Mouse (Mus musculus): ENCODE measurements at regions not wholly inside any gene's neighbourhood (a gene's known extent, or its start where the extent isn't known, plus 50 kb on each side); places are given as distances from the start of the nearest gene placed in this dataset.

- DNase-seq (no peak), ATAC-seq (no peak)
- H3K4me1 ChIP-seq (ENCODE audit: insufficient read depth): no peaks in the 10 kb centered on the region
- H3K4me3 ChIP-seq (ENCODE audit: low read depth, low read length): no peak overlapping the region
- H3K36me3 ChIP-seq (ENCODE audit: insufficient read depth): no peaks in the 10 kb centered on the region
- no peak overlapping the region for H3K4me2 ChIP-seq (ENCODE audit: low read depth)
- H3K9ac ChIP-seq: no peak overlapping the region
- no peaks in the 10 kb centered on the region for H3K27me3 ChIP-seq (ENCODE audit: insufficient read depth, low read length)
- H3K27ac ChIP-seq (ENCODE audit: low read depth, low read length): no peak overlapping the region
- TF ChIP-seq CTCF (IDR thresholded peaks at IDR 0.05; ENCODE audit: low read depth): no peak
- H3K9me3 ChIP-seq (ENCODE audit: low read length): no peaks in the 10 kb centered on the region
Measured at GRCm38 (mm10) chr16:24166496-24166895, 177.8 kb upstream of the Bcl6 start.

- Histone ChIP-seq H3K9ac (no peak overlapping the region), H3K4me3 (ENCODE audit: low read depth, low read length) (no peak overlapping the region), H3K27ac (ENCODE audit: low read depth, low read length) (no peak overlapping the region), H3K9me3 (ENCODE audit: low read length) (no peaks in the 10 kb centered on the region), H3K27me3 (ENCODE audit: insufficient read depth, low read length) (no peaks in the 10 kb centered on the region), H3K4me1 (ENCODE audit: insufficient read depth) (no peaks in the 10 kb centered on the region), H3K36me3 (ENCODE audit: insufficient read depth) (no peaks in the 10 kb centered on the region), H3K4me2 (ENCODE audit: low read depth) (no peak overlapping the region)
- no peak for ATAC-seq
- no peak for DNase-seq
- TF ChIP-seq CTCF (IDR thresholded peaks at IDR 0.05; ENCODE audit: low read depth): no peak
- 63% methylated on average over 11 of the region's 11 CpGs for WGBS
Measured at GRCm38 (mm10) chr16:24165461-24166081, 176.9 kb upstream of the Bcl6 start.

GRCm38 (mm10) chr16:24160705-24161285, 172.1 kb upstream of the Bcl6 start:
- H3K9me3 ChIP-seq (ENCODE audit: low read length): no peaks in the 10 kb centered on the region

DNA sequence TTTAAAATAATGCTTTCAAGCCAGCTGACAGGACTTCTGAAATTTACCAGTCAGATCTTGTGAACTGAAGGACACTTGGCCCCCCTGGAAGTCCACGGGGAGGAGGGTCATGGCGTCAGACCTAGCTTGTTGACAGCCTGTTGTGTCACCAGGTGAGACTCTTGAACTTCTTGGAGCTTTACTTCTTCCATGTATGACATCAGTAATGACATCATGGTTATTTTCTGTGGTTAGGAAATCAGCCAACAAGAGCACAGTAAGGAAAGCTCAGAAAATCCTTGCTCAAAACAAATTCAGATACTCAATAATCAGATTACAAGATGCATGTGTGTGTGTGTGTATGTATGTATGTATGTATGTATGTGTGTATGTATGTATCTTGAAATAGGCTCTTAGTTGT, 170.7 kb upstream of the Bcl6 start:
- no peak for ATAC-seq

More at GRCm38 (mm10) chr16:24160705-24161285, 172.1 kb upstream of the Bcl6 start:
- H3K36me3 ChIP-seq (ENCODE audit: insufficient read depth): no peaks in the 10 kb centered on the region
- DNase-seq (no peak), ATAC-seq (no peak)
- H3K4me3 ChIP-seq (ENCODE audit: low read depth, low read length): no peak overlapping the region
- H3K9ac ChIP-seq: no peak overlapping the region
- 91% methylated on average over 5 of the region's 5 CpGs for WGBS
- H3K27ac ChIP-seq (ENCODE audit: low read depth, low read length): no peak overlapping the region
- H3K4me1 ChIP-seq (ENCODE audit: insufficient read depth): no peaks in the 10 kb centered on the region
- no peaks in the 10 kb centered on the region for H3K27me3 ChIP-seq (ENCODE audit: insufficient read depth, low read length)
- H3K4me2 ChIP-seq (ENCODE audit: low read depth): no peak overlapping the region
- TF ChIP-seq CTCF (IDR thresholded peaks at IDR 0.05; ENCODE audit: low read depth): no peak

GRCm38 (mm10) chr16:24157753-24158152, 169.1 kb upstream of the Bcl6 start:
- H3K27ac ChIP-seq (ENCODE audit: low read depth, low read length): no peak overlapping the region
- no peak for TF ChIP-seq CTCF (IDR thresholded peaks at IDR 0.05; ENCODE audit: low read depth)
- WGBS: 93% methylated on average over 2 of the region's 2 CpGs
- no peaks in the 10 kb centered on the region for H3K36me3 ChIP-seq (ENCODE audit: insufficient read depth)
- no peaks in the 10 kb centered on the region for H3K4me1 ChIP-seq (ENCODE audit: insufficient read depth)
- no peak for DNase-seq
- no peaks in the 10 kb centered on the region for H3K9me3 ChIP-seq (ENCODE audit: low read length)
- no peaks in the 10 kb centered on the region for H3K27me3 ChIP-seq (ENCODE audit: insufficient read depth, low read length)
- H3K4me2 ChIP-seq (ENCODE audit: low read depth): no peak overlapping the region
- H3K4me3 ChIP-seq (ENCODE audit: low read depth, low read length): no peak overlapping the region
- H3K9ac ChIP-seq: no peak overlapping the region
- ATAC-seq: no peak

More for the DNA sequence above, 170.7 kb upstream of the Bcl6 start:
- Histone ChIP-seq H3K9me3 (ENCODE audit: low read length) (no peaks in the 10 kb centered on the region), H3K27ac (ENCODE audit: low read depth, low read length) (no peak overlapping the region), H3K9ac (no peak overlapping the region), H3K4me1 (ENCODE audit: insufficient read depth) (no peaks in the 10 kb centered on the region), H3K4me3 (ENCODE audit: low read depth, low read length) (no peak overlapping the region), H3K36me3 (ENCODE audit: insufficient read depth) (no peaks in the 10 kb centered on the region), H3K4me2 (ENCODE audit: low read depth) (no peak overlapping the region), H3K27me3 (ENCODE audit: insufficient read depth, low read length) (no peaks in the 10 kb centered on the region)
- no peak for TF ChIP-seq CTCF (IDR thresholded peaks at IDR 0.05; ENCODE audit: low read depth)
- 85% methylated on average over 2 of the region's 2 CpGs for WGBS
- DNase-seq: no peak

- no peaks in the 10 kb centered on the region for H3K36me3 ChIP-seq (ENCODE audit: insufficient read depth)
- no peak for TF ChIP-seq CTCF (IDR thresholded peaks at IDR 0.05; ENCODE audit: low read depth)
- H3K27ac ChIP-seq (ENCODE audit: low read depth, low read length): no peak overlapping the region
- no peak overlapping the region for H3K9ac ChIP-seq
- H3K4me2 ChIP-seq (ENCODE audit: low read depth): no peak overlapping the region
- H3K4me3 ChIP-seq (ENCODE audit: low read depth, low read length): no peak overlapping the region
- WGBS: 70% methylated on average over 6 of the region's 6 CpGs
- no peaks in the 10 kb centered on the region for H3K9me3 ChIP-seq (ENCODE audit: low read length)
- no peak for ATAC-seq
- no peaks in the 10 kb centered on the region for H3K27me3 ChIP-seq (ENCODE audit: insufficient read depth, low read length)
- H3K4me1 ChIP-seq (ENCODE audit: insufficient read depth): no peaks in the 10 kb centered on the region
- DNase-seq: peak; percentile 11
Measured at GRCm38 (mm10) chr16:24156729-24157430, 168.2 kb upstream of the Bcl6 start.

- 82% methylated on average over 4 of the region's 4 CpGs for WGBS
- ATAC-seq (no peak), DNase-seq (no peak)
- Histone ChIP-seq H3K9ac (no peak overlapping the region), H3K36me3 (ENCODE audit: insufficient read depth) (no peaks in the 10 kb centered on the region), H3K4me3 (ENCODE audit: low read depth, low read length) (no peak overlapping the region), H3K4me2 (ENCODE audit: low read depth) (no peak overlapping the region), H3K9me3 (ENCODE audit: low read length) (no peaks in the 10 kb centered on the region), H3K27ac (ENCODE audit: low read depth, low read length) (no peak overlapping the region), H3K27me3 (ENCODE audit: insufficient read depth, low read length) (no peaks in the 10 kb centered on the region), H3K4me1 (ENCODE audit: insufficient read depth) (no peaks in the 10 kb centered on the region)
- TF ChIP-seq CTCF (IDR thresholded peaks at IDR 0.05; ENCODE audit: low read depth): no peak
Measured at GRCm38 (mm10) chr16:24154816-24155357, 166.2 kb upstream of the Bcl6 start.

Measured in forebrain, postnatal 0 days (tissue).